Mouse (Mus musculus): ENCODE results near the gene Cplx2. TPM values are rescaled to one million over a fixed set of nuclear protein-coding genes. Genes with fewer than 3 reads are reported as not detected.

Gene Cplx2
- polyA plus RNA-seq, 1 experiment from 2014 or later: 30.8 TPM

- no peak overlapping the region for H3K4me2 ChIP-seq (ENCODE audit: low read length)
- 41% methylated on average over 22 of the region's 22 CpGs for WGBS
- H3K4me1 ChIP-seq (ENCODE audit: control insufficient read depth, insufficient read depth, low read length): peaks cover 27% of the 10 kb centered on the region
- no peaks in the 10 kb centered on the region for H3K27me3 ChIP-seq (ENCODE audit: control insufficient read depth, insufficient read depth, low read depth, low read length)
- ATAC-seq: 0 out of 2 replicates have a peak, but pooled peaks have one; percentile 19
- 0 out of 2 replicates have a peak overlapping the region, but pooled peaks have one; percentile 22 for H3K27ac ChIP-seq (ENCODE audit: low read length)
- no peak overlapping the region for H3K9ac ChIP-seq (ENCODE audit: low read depth, low read length)
- H3K4me3 ChIP-seq (ENCODE audit: low read depth, low read length): no peak overlapping the region
- no peaks in the 10 kb centered on the region for H3K9me3 ChIP-seq (replicated peaks; ENCODE audit: control insufficient read depth, low read length, poor library complexity, severe bottlenecking)
- H3K36me3 ChIP-seq (ENCODE audit: control insufficient read depth, insufficient read depth, low read length): no peaks in the 10 kb centered on the region
These were observed 39.1 kb upstream of the Cplx2 start for GRCm38 (mm10) chr13:54331825-54332675.

GRCm38 (mm10) chr13:54332921-54333477 lies 38.1 kb upstream of the Cplx2 start:
- Histone ChIP-seq H3K36me3 (ENCODE audit: control insufficient read depth, insufficient read depth, low read length) (no peaks in the 10 kb centered on the region), H3K9ac (ENCODE audit: low read depth, low read length) (no peak overlapping the region), H3K4me2 (ENCODE audit: low read length) (no peak overlapping the region), H3K27ac (ENCODE audit: low read length) (no peak overlapping the region), H3K4me1 (ENCODE audit: control insufficient read depth, insufficient read depth, low read length) (peaks cover 26% of the 10 kb centered on the region), H3K9me3 (replicated peaks; ENCODE audit: control insufficient read depth, low read length, poor library complexity, severe bottlenecking) (no peaks in the 10 kb centered on the region), H3K27me3 (ENCODE audit: control insufficient read depth, insufficient read depth, low read depth, low read length) (no peaks in the 10 kb centered on the region), H3K4me3 (ENCODE audit: low read depth, low read length) (no peak overlapping the region)
- no peak for ATAC-seq
- 76% methylated on average over 8 of the region's 8 CpGs for WGBS

GRCm38 (mm10) chr13:54337058-54337457 lies 34.1 kb upstream of the Cplx2 start:
- Histone ChIP-seq H3K4me3 (ENCODE audit: low read depth, low read length) (no peak overlapping the region), H3K27ac (ENCODE audit: low read length) (no peak overlapping the region), H3K9ac (ENCODE audit: low read depth, low read length) (no peak overlapping the region), H3K27me3 (ENCODE audit: control insufficient read depth, insufficient read depth, low read depth, low read length) (no peaks in the 10 kb centered on the region), H3K9me3 (replicated peaks; ENCODE audit: control insufficient read depth, low read length, poor library complexity, severe bottlenecking) (no peaks in the 10 kb centered on the region), H3K4me1 (ENCODE audit: control insufficient read depth, insufficient read depth, low read length) (peaks cover 4% of the 10 kb centered on the region; the same call in 1 of the 2 replicates), H3K4me2 (ENCODE audit: low read length) (no peak overlapping the region), H3K36me3 (ENCODE audit: control insufficient read depth, insufficient read depth, low read length) (no peaks in the 10 kb centered on the region)
- WGBS: 62% methylated on average over 6 of the region's 6 CpGs
- ATAC-seq: no peak

GRCm38 (mm10) chr13:54337541-54337940 lies 33.6 kb upstream of the Cplx2 start:
- no peaks in the 10 kb centered on the region for H3K36me3 ChIP-seq (ENCODE audit: control insufficient read depth, insufficient read depth, low read length)
- H3K9ac ChIP-seq (ENCODE audit: low read depth, low read length): no peak overlapping the region
- no peak overlapping the region for H3K27ac ChIP-seq (ENCODE audit: low read length)
- H3K9me3 ChIP-seq (replicated peaks; ENCODE audit: control insufficient read depth, low read length, poor library complexity, severe bottlenecking): no peaks in the 10 kb centered on the region
- H3K4me1 ChIP-seq (ENCODE audit: control insufficient read depth, insufficient read depth, low read length): no peaks in the 10 kb centered on the region
- H3K4me2 ChIP-seq (ENCODE audit: low read length): no peak overlapping the region
- no peak overlapping the region for H3K4me3 ChIP-seq (ENCODE audit: low read depth, low read length)
- ATAC-seq: no peak
- WGBS: 58% methylated on average over 7 of the region's 7 CpGs
- no peaks in the 10 kb centered on the region for H3K27me3 ChIP-seq (ENCODE audit: control insufficient read depth, insufficient read depth, low read depth, low read length)

- no peak for ATAC-seq
- no peaks in the 10 kb centered on the region for H3K36me3 ChIP-seq (ENCODE audit: control insufficient read depth, insufficient read depth, low read length)
- H3K4me3 ChIP-seq (ENCODE audit: low read depth, low read length): no peak overlapping the region
- no peak overlapping the region for H3K4me2 ChIP-seq (ENCODE audit: low read length)
- no peaks in the 10 kb centered on the region for H3K27me3 ChIP-seq (ENCODE audit: control insufficient read depth, insufficient read depth, low read depth, low read length)
- no peaks in the 10 kb centered on the region for H3K9me3 ChIP-seq (replicated peaks; ENCODE audit: control insufficient read depth, low read length, poor library complexity, severe bottlenecking)
- no peak overlapping the region for H3K9ac ChIP-seq (ENCODE audit: low read depth, low read length)
- WGBS: 89% methylated on average over 5 of the region's 5 CpGs
- H3K27ac ChIP-seq (ENCODE audit: low read length): no peak overlapping the region
- no peaks in the 10 kb centered on the region for H3K4me1 ChIP-seq (ENCODE audit: control insufficient read depth, insufficient read depth, low read length)
These were observed 32.3 kb upstream of the Cplx2 start for GRCm38 (mm10) chr13:54338815-54339214.

- Histone ChIP-seq H3K4me2 (ENCODE audit: low read length) (no peak overlapping the region), H3K9me3 (replicated peaks; ENCODE audit: control insufficient read depth, low read length, poor library complexity, severe bottlenecking) (no peaks in the 10 kb centered on the region), H3K9ac (ENCODE audit: low read depth, low read length) (no peak overlapping the region), H3K4me1 (ENCODE audit: control insufficient read depth, insufficient read depth, low read length) (no peaks in the 10 kb centered on the region), H3K27ac (ENCODE audit: low read length) (0 out of 2 replicates have a peak overlapping the region, but pooled peaks have one; percentile 17), H3K4me3 (ENCODE audit: low read depth, low read length) (no peak overlapping the region), H3K36me3 (ENCODE audit: control insufficient read depth, insufficient read depth, low read length) (0 out of 2 replicates have a peak, but pooled peaks cover 3% of the 10 kb centered on the region), H3K27me3 (ENCODE audit: control insufficient read depth, insufficient read depth, low read depth, low read length) (no peaks in the 10 kb centered on the region)
- WGBS: 39% methylated on average over 15 of the region's 15 CpGs
- peak; percentile 78 for ATAC-seq
These were observed 25.1 kb upstream of the Cplx2 start for GRCm38 (mm10) chr13:54345885-54346647.

- no peaks in the 10 kb centered on the region for H3K27me3 ChIP-seq (ENCODE audit: control insufficient read depth, insufficient read depth, low read depth, low read length)
- ATAC-seq: no peak
- no peak overlapping the region for H3K27ac ChIP-seq (ENCODE audit: low read length)
- no peak overlapping the region for H3K4me2 ChIP-seq (ENCODE audit: low read length)
- H3K4me3 ChIP-seq (ENCODE audit: low read depth, low read length): no peak overlapping the region
- H3K4me1 ChIP-seq (ENCODE audit: control insufficient read depth, insufficient read depth, low read length): no peaks in the 10 kb centered on the region
- 0 out of 2 replicates have a peak, but pooled peaks cover 3% of the 10 kb centered on the region for H3K36me3 ChIP-seq (ENCODE audit: control insufficient read depth, insufficient read depth, low read length)
- H3K9ac ChIP-seq (ENCODE audit: low read depth, low read length): no peak overlapping the region
- 90% methylated on average over 5 of the region's 5 CpGs for WGBS
- no peaks in the 10 kb centered on the region for H3K9me3 ChIP-seq (replicated peaks; ENCODE audit: control insufficient read depth, low read length, poor library complexity, severe bottlenecking)
These were observed 23.1 kb upstream of the Cplx2 start for GRCm38 (mm10) chr13:54348011-54348410.

- WGBS: 90% methylated on average over 10 of the region's 10 CpGs
- Histone ChIP-seq H3K4me1 (ENCODE audit: control insufficient read depth, insufficient read depth, low read length) (no peaks in the 10 kb centered on the region), H3K27ac (ENCODE audit: low read length) (no peak overlapping the region), H3K36me3 (ENCODE audit: control insufficient read depth, insufficient read depth, low read length) (0 out of 2 replicates have a peak, but pooled peaks cover 3% of the 10 kb centered on the region), H3K9me3 (replicated peaks; ENCODE audit: control insufficient read depth, low read length, poor library complexity, severe bottlenecking) (no peaks in the 10 kb centered on the region), H3K9ac (ENCODE audit: low read depth, low read length) (no peak overlapping the region), H3K27me3 (ENCODE audit: control insufficient read depth, insufficient read depth, low read depth, low read length) (no peaks in the 10 kb centered on the region), H3K4me2 (ENCODE audit: low read length) (no peak overlapping the region), H3K4me3 (ENCODE audit: low read depth, low read length) (no peak overlapping the region)
- ATAC-seq: no peak
These were observed 21.9 kb upstream of the Cplx2 start for GRCm38 (mm10) chr13:54349126-54349759.

Measured in midbrain, embryonic 16.5 days (tissue).